Mouse (Mus musculus): ENCODE measurements around the gene Btbd9. TPM values are rescaled to one million over a fixed set of nuclear protein-coding genes. Genes with fewer than 3 reads are reported as not detected.

The Btbd9 gene
- total and polyA plus RNA-seq, 2 experiments from 2014 or later = 85.5 to 138 TPM

DNA sequence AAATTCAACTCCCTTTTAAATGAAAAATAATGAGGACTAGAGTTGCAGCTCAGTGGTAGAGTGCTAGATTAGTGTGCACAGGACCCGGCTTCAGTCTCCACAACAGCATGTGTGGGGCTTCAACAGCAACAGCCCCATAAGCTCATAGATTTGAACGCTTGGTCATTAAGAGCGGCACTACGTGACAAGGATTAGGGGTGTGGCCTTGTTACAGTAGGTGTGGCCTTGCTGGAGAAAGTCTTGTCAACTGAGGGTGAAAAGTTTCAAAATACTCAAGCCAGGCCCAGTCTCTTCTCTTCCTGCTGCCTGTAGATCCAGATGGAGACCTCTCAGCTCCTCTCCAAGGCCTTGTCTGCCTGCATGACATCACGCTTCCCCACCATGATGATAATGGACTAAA lies 84.1 kb downstream of the Btbd9 start:
- ATAC-seq (ENCODE audit: low FRiP score) (no peak), DNase-seq (ENCODE audit: low spot score) (no peak)
- H3K36me3 ChIP-seq (ENCODE audit: insufficient read depth, low read length) = no peaks in the 10 kb centered on the region
- no peak overlapping the region for H3K4me2 ChIP-seq (ENCODE audit: low read depth, low read length, poor library complexity, severe bottlenecking)
- no peaks in the 10 kb centered on the region; the same call in 1 of the 2 replicates for H3K4me1 ChIP-seq (ENCODE audit: insufficient read depth, low read length)
- H3K27ac ChIP-seq (ENCODE audit: low read depth, low read length) = no peak overlapping the region
- no peak for TF ChIP-seq CTCF (IDR thresholded peaks at IDR 0.05)
- H3K9me3 ChIP-seq (ENCODE audit: low read length) = no peaks in the 10 kb centered on the region
- no peak overlapping the region for H3K4me3 ChIP-seq (ENCODE audit: low read depth, low read length)
- H3K27me3 ChIP-seq (ENCODE audit: insufficient read depth, low read length) = no peaks in the 10 kb centered on the region
- WGBS = 97% methylated on average over 5 of the region's 5 CpGs
- H3K9ac ChIP-seq (replicated peaks; ENCODE audit: low read length, poor library complexity, severe bottlenecking) = no peak overlapping the region

GRCm38 (mm10) chr17:30491601-30492000 lies 84.7 kb downstream of the Btbd9 start:
- DNase-seq (ENCODE audit: low spot score) (no peak), ATAC-seq (ENCODE audit: low FRiP score) (no peak)
- TF ChIP-seq CTCF (IDR thresholded peaks at IDR 0.05) = no peak
- Histone ChIP-seq H3K4me3 (ENCODE audit: low read depth, low read length) (no peak overlapping the region), H3K27ac (ENCODE audit: low read depth, low read length) (no peak overlapping the region), H3K4me2 (ENCODE audit: low read depth, low read length, poor library complexity, severe bottlenecking) (no peak overlapping the region), H3K9ac (replicated peaks; ENCODE audit: low read length, poor library complexity, severe bottlenecking) (no peak overlapping the region), H3K27me3 (ENCODE audit: insufficient read depth, low read length) (no peaks in the 10 kb centered on the region), H3K9me3 (ENCODE audit: low read length) (no peaks in the 10 kb centered on the region), H3K36me3 (ENCODE audit: insufficient read depth, low read length) (no peaks in the 10 kb centered on the region), H3K4me1 (ENCODE audit: insufficient read depth, low read length) (no peaks in the 10 kb centered on the region; the same call in 1 of the 2 replicates)
- 97% methylated on average over 8 of the region's 8 CpGs for WGBS

- ATAC-seq (ENCODE audit: low FRiP score) = no peak
- DNase-seq (ENCODE audit: low spot score) = no peak
- H3K9me3 ChIP-seq (ENCODE audit: low read length) = no peaks in the 10 kb centered on the region
- WGBS = 49% methylated on average over 7 of the region's 7 CpGs
- no peak overlapping the region for H3K9ac ChIP-seq (replicated peaks; ENCODE audit: low read length, poor library complexity, severe bottlenecking)
- H3K4me1 ChIP-seq (ENCODE audit: insufficient read depth, low read length) = no peaks in the 10 kb centered on the region; the same call in 1 of the 2 replicates
- H3K27me3 ChIP-seq (ENCODE audit: insufficient read depth, low read length) = no peaks in the 10 kb centered on the region
- no peak overlapping the region for H3K4me2 ChIP-seq (ENCODE audit: low read depth, low read length, poor library complexity, severe bottlenecking)
- TF ChIP-seq CTCF (IDR thresholded peaks at IDR 0.05) = no peak
- no peaks in the 10 kb centered on the region for H3K36me3 ChIP-seq (ENCODE audit: insufficient read depth, low read length)
- H3K4me3 ChIP-seq (ENCODE audit: low read depth, low read length) = no peak overlapping the region
- H3K27ac ChIP-seq (ENCODE audit: low read depth, low read length) = no peak overlapping the region
Observed at GRCm38 (mm10) chr17:30490601-30491000, 85.7 kb downstream of the Btbd9 start.

DNA sequence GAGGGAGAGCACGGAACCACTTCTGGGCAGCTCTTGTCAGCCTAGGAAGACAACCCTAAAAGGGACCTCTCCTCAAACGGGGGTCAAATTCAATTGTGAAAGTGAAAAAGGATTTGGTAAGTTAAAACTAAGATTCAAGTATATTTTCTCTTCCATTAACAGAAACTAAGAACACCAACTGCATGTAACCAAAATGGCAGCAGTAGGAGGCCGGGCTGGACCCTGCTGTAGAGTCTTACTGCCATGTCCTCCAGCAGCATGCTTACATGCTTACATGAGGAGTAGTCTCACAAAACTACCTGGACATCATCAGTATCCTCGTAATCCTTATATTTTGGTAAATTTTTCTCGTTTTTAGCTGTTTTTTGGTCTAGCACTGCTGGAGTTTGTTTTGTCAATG lies 86.2 kb downstream of the Btbd9 start:
- no peaks in the 10 kb centered on the region for H3K9me3 ChIP-seq (ENCODE audit: low read length)
- no peak overlapping the region for H3K4me3 ChIP-seq (ENCODE audit: low read depth, low read length)
- no peak overlapping the region for H3K9ac ChIP-seq (replicated peaks; ENCODE audit: low read length, poor library complexity, severe bottlenecking)
- no peak for ATAC-seq (ENCODE audit: low FRiP score)
- no peak overlapping the region for H3K4me2 ChIP-seq (ENCODE audit: low read depth, low read length, poor library complexity, severe bottlenecking)
- no peaks in the 10 kb centered on the region for H3K36me3 ChIP-seq (ENCODE audit: insufficient read depth, low read length)
- H3K27me3 ChIP-seq (ENCODE audit: insufficient read depth, low read length) = no peaks in the 10 kb centered on the region
- WGBS = 77% methylated on average over 5 of the region's 5 CpGs
- no peaks in the 10 kb centered on the region; the same call in 1 of the 2 replicates for H3K4me1 ChIP-seq (ENCODE audit: insufficient read depth, low read length)
- H3K27ac ChIP-seq (ENCODE audit: low read depth, low read length) = no peak overlapping the region
- DNase-seq (ENCODE audit: low spot score) = no peak
- no peak for TF ChIP-seq CTCF (IDR thresholded peaks at IDR 0.05)

DNA sequence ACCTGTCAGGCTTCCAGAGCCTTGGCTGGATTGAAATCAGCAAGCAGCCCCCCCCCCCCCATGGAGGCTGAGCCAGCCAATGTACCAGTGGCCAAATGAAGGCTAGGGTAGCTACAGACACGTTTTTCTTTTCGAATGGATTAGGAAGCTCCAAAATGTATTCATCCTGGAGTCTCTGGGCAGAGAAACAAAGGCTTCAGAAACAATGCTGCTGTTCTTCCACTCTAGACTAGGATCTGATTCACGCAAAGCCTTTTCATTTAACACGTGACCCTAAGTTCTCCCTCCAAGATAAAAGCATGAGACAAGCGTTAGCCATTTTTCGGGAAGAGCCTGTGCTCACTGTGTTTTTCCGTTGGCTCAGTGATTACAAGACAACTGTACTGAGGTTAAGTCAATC lies 86.7 kb downstream of the Btbd9 start:
- H3K36me3 ChIP-seq (ENCODE audit: insufficient read depth, low read length) = no peaks in the 10 kb centered on the region
- no peak overlapping the region for H3K4me3 ChIP-seq (ENCODE audit: low read depth, low read length)
- H3K9ac ChIP-seq (replicated peaks; ENCODE audit: low read length, poor library complexity, severe bottlenecking) = no peak overlapping the region
- no peak for TF ChIP-seq CTCF (IDR thresholded peaks at IDR 0.05)
- DNase-seq (ENCODE audit: low spot score) (no peak), ATAC-seq (ENCODE audit: low FRiP score) (no peak)
- H3K4me2 ChIP-seq (ENCODE audit: low read depth, low read length, poor library complexity, severe bottlenecking) = no peak overlapping the region
- WGBS = 18% methylated on average over 7 of the region's 7 CpGs
- H3K27me3 ChIP-seq (ENCODE audit: insufficient read depth, low read length) = no peaks in the 10 kb centered on the region
- H3K27ac ChIP-seq (ENCODE audit: low read depth, low read length) = no peak overlapping the region
- H3K9me3 ChIP-seq (ENCODE audit: low read length) = no peaks in the 10 kb centered on the region
- H3K4me1 ChIP-seq (ENCODE audit: insufficient read depth, low read length) = no peaks in the 10 kb centered on the region

- TF ChIP-seq CTCF (IDR thresholded peaks at IDR 0.05) = no peak
- H3K4me3 ChIP-seq (ENCODE audit: low read depth, low read length) = no peak overlapping the region
- ATAC-seq (ENCODE audit: low FRiP score) (no peak), DNase-seq (ENCODE audit: low spot score) (no peak)
- H3K36me3 ChIP-seq (ENCODE audit: insufficient read depth, low read length) = no peaks in the 10 kb centered on the region
- H3K27ac ChIP-seq (ENCODE audit: low read depth, low read length) = no peak overlapping the region
- WGBS = 90% methylated on average over 5 of the region's 5 CpGs
- H3K27me3 ChIP-seq (ENCODE audit: insufficient read depth, low read length) = no peaks in the 10 kb centered on the region
- H3K9me3 ChIP-seq (ENCODE audit: low read length) = no peaks in the 10 kb centered on the region
- H3K4me2 ChIP-seq (ENCODE audit: low read depth, low read length, poor library complexity, severe bottlenecking) = no peak overlapping the region
- H3K4me1 ChIP-seq (ENCODE audit: insufficient read depth, low read length) = no peaks in the 10 kb centered on the region
- H3K9ac ChIP-seq (replicated peaks; ENCODE audit: low read length, poor library complexity, severe bottlenecking) = no peak overlapping the region
Observed at GRCm38 (mm10) chr17:30487695-30488094, 88.6 kb downstream of the Btbd9 start.

All from midbrain, postnatal 0 days (tissue).